Mouse (Mus musculus) liver, adult 2 months (tissue): Measurements from ENCODE around the gene Pign. TPM values are rescaled to one million over a fixed set of nuclear protein-coding genes. Genes with fewer than 3 reads are reported as not detected.

Experiments used
- DNase-seq: peaks from one replicate; pipeline ENCODE4 v3.0.0-alpha.2; 2011; ENCODE audit warnings: low read depth, low spot score; ENCODE audit errors: extremely low read depth
- H3K27ac ChIP-seq: fragments of 200-500 bp; replicated peaks from 2 replicates; pipeline ENCODE4 v1.5.1; 2012; ENCODE audit warnings: low read depth, mild to moderate bottlenecking, control low read depth, inconsistent platforms, low read length; ENCODE audit not compliant: insufficient read depth
- H3K27me3 ChIP-seq: fragments of 200-500 bp; 2 replicates; pipeline ENCODE4 v1.6.1; 2012; ENCODE audit warnings: mild to moderate bottlenecking, moderate library complexity, low read length, inconsistent platforms; ENCODE audit not compliant: control insufficient read depth, insufficient read depth
- H3K36me3 ChIP-seq: fragments of 200-500 bp; 2 replicates; pipeline ENCODE4 v1.6.1; 2012; ENCODE audit warnings: low read length, inconsistent platforms; ENCODE audit not compliant: control insufficient read depth, insufficient read depth
- H3K4me1 ChIP-seq: fragments of 200-500 bp; 2 replicates; pipeline ENCODE4 v1.6.1; 2011; ENCODE audit warnings: low read length; ENCODE audit not compliant: control insufficient read depth, insufficient read depth
- H3K4me3 ChIP-seq: fragments of 200-500 bp; 2 replicates; pipeline ENCODE4 v1.5.1; 2011; ENCODE audit warnings: low read depth, mild to moderate bottlenecking, control low read depth, low read length, moderate library complexity; ENCODE audit not compliant: insufficient read depth
- H3K79me2 ChIP-seq: fragments of 200-500 bp; 2 replicates; pipeline ENCODE4 v1.6.1; 2012; ENCODE audit warnings: inconsistent platforms, mild to moderate bottlenecking, low read length, moderate library complexity; ENCODE audit not compliant: control insufficient read depth, insufficient read depth
- H3K9ac ChIP-seq: fragments of 200-500 bp; 2 replicates; pipeline ENCODE4 v1.6.1; 2012; ENCODE audit warnings: low read depth, mild to moderate bottlenecking, control low read depth, inconsistent platforms, low read length
- CTCF ChIP-seq: fragments of 200-500 bp; IDR thresholded peaks from 2 replicates; pipeline ENCODE4 v1.5.1; 2011; ENCODE audit warnings: low read depth, low read length, control low read depth
- POLR2A ChIP-seq: fragments of 200-500 bp; IDR thresholded peaks from 2 replicates; pipeline ENCODE4 v1.6.1; 2011; ENCODE audit warnings: low read length, control low read depth; ENCODE audit not compliant: insufficient read depth; ENCODE audit errors: extremely low read depth
- WGBS: fragments of 180-500 bp; shearing (Covaris S2); methylation state at CpG from one replicate; pipeline ENCODE4 v1.1.7; 2018; 5-methylcytosine and 5-hydroxymethylcytosine counted together
- polyA plus RNA-seq: library from polyadenylated mRNA; depleted of rRNA; stranded (reverse); fragments of >200 nt; gene quantifications from 2 replicates; pipeline ENCODE4 v1.2.3, GENCODE M21; 2012
- total RNA-seq: library from RNA; depleted of rRNA; stranded (reverse); fragments of >200 nt; gene quantifications from 2 replicates; pipeline ENCODE4 v1.2.3, GENCODE M21; 2014

The Pign gene
- total and polyA plus RNA-seq, 2 experiments: 11.2 to 32.5 TPM

DNA sequence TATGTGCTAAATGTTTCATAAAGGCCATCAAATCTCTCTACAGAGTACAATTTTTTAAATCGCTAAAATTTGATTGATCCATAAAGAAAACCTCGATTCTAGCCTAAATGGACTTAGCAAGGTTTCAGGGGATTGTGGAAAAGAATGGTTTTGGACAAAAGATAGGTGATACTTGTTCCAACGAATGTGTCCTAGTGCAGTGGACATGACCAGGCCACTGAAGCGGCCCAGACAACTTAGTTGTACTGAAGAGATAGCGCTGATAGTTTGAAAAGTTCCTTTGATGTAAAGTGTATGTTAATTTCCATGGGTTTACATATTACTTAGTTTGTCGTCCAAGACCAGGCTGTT is 682 bp downstream of the Pign start:
- H3K4me3 ChIP-seq: peak overlapping the region; percentile 61
- peak overlapping the region; percentile 62; the same call in 1 of the 2 replicates for H3K9ac ChIP-seq
- no peaks in the 10 kb centered on the region for H3K36me3 ChIP-seq
- no peak for DNase-seq
- 2% methylated on average over 6 of the region's 6 CpGs for WGBS
- H3K27me3 ChIP-seq: no peaks in the 10 kb centered on the region
- peaks cover 6% of the 10 kb centered on the region; the same call in 1 of the 2 replicates for H3K4me1 ChIP-seq
- peaks cover 17% of the 10 kb centered on the region for H3K79me2 ChIP-seq
- no peak for TF ChIP-seq CTCF
- no peak for TF ChIP-seq POLR2A
- H3K27ac ChIP-seq: no peak overlapping the region

DNA sequence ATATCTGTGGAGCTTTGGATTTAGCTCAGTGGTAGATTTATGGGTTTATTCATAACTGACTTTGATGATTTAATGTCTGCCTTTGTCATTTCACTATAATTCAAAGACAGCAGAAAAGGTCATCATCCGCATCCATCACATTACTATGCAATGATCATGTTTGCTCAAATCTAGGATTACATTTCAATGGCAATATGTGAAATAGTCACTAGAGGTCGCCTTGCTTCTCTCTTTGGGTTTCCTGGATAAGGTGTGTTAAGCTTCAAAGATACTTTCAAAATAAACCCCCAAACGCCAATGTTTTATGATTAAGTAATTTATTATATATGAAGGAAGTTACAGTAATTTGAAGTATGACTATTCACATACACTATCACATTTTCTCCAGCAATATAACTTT is 3.5 kb downstream of the Pign start:
- H3K27ac ChIP-seq: no peak overlapping the region
- no peak overlapping the region for H3K4me3 ChIP-seq
- H3K9ac ChIP-seq: no peak overlapping the region
- H3K27me3 ChIP-seq: no peaks in the 10 kb centered on the region
- peak; percentile 63 for DNase-seq
- H3K4me1 ChIP-seq: peaks cover 2% of the 10 kb centered on the region; the same call in 1 of the 2 replicates
- WGBS: 14% methylated on average over 3 of the region's 3 CpGs
- TF ChIP-seq CTCF (peak; percentile 43; the same call in 1 of the 2 replicates), POLR2A (no peak)
- peaks cover 15% of the 10 kb centered on the region for H3K36me3 ChIP-seq
- peaks cover 13% of the 10 kb centered on the region for H3K79me2 ChIP-seq

DNA sequence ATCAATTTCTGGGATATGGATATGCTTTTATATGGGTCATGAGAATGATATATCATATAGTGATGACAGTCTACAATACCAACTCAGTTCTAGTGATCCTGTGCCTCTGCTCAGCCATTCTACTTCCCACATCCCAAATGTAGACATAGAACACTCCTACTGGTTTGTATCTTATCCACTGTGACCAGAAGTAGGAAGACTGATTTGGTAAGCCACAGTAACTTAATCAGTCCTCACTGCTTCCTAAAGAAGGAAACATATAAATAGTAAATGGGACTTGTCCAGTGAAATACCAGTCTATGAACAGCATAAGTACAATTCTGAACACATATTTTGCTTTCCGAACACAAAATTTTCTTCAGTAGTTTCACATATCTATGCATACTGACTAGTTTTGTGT is 9.5 kb downstream of the Pign start:
- TF ChIP-seq CTCF (no peak), POLR2A (no peak)
- DNase-seq: no peak
- Histone ChIP-seq H3K9ac (no peak overlapping the region), H3K36me3 (peaks cover 20% of the 10 kb centered on the region), H3K4me3 (no peak overlapping the region), H3K4me1 (no peaks in the 10 kb centered on the region), H3K27ac (no peak overlapping the region), H3K79me2 (no peaks in the 10 kb centered on the region; the same call in 1 of the 2 replicates), H3K27me3 (no peaks in the 10 kb centered on the region)
- 95% methylated on average over 1 of the region's 1 CpGs for WGBS

DNA sequence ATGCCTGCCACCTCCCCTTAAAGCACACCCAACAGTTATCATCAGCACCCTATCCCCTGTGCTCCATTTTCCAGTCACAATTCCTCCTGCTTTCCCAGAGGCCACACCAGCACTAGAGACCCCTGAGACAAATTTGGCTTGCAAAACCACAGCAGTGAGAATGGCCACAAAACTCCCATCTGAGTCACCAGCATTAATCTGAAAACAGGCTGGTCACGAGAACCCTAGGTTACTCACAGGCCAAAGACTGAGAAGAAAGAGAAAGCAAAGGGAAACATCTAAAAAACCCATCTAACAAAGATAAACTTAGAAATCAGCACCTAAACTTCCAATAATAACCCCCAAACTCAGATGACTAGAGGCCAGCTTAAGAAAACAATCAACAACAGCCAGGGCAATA is 12.8 kb downstream of the Pign start:
- Histone ChIP-seq H3K27ac (no peak overlapping the region), H3K79me2 (no peaks in the 10 kb centered on the region; the same call in 1 of the 2 replicates), H3K27me3 (no peaks in the 10 kb centered on the region), H3K4me3 (no peak overlapping the region), H3K4me1 (no peaks in the 10 kb centered on the region), H3K36me3 (peaks cover 21% of the 10 kb centered on the region), H3K9ac (no peak overlapping the region)
- no peak for DNase-seq
- TF ChIP-seq CTCF (no peak), POLR2A (no peak)
- WGBS: 97% methylated on average over 1 of the region's 1 CpGs

DNA sequence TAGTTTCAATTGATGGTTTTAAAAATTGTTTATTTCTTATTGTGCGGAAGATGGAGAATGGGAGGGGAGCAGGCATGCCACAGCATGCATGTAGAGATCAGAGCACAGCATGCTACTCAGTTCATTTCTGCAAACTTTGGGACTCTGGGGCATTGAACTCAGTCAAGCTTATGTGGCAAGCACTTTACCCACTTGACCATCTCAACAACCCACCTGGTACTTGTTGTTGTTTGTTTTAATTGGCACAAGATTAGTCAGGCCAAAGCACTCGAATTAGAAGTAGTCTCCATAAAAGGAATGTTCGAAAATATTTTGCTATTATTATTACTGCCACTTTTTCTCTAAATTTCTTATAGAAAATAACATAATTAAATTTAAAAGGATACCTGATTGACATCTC is 19.4 kb downstream of the Pign start:
- WGBS: 80% methylated on average over 3 of the region's 3 CpGs
- no peak for DNase-seq
- no peak overlapping the region for H3K9ac ChIP-seq
- H3K36me3 ChIP-seq: peaks cover 33% of the 10 kb centered on the region
- TF ChIP-seq POLR2A (no peak), CTCF (no peak)
- H3K4me1 ChIP-seq: no peaks in the 10 kb centered on the region
- no peaks in the 10 kb centered on the region for H3K27me3 ChIP-seq
- H3K79me2 ChIP-seq: no peaks in the 10 kb centered on the region
- no peak overlapping the region for H3K27ac ChIP-seq
- no peak overlapping the region for H3K4me3 ChIP-seq

DNA sequence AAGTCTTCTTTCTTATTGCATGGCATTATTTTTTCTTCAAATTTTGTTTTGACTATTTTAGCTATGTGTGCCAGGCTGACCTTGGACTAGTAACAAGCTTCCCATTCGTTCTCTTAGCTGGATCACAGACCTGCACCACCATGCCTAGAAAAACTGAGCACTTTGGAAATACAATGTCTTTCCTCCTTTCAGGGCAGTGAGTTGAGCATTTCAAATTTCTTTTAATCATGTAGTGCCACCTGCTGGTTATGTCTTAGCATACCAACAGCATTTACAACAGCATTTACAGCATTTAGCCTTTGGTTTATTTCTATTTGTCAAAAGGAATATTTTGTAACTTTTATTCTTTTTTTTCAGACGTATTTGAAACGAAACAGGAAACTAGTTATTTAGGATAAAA is 33.0 kb downstream of the Pign start:
- Histone ChIP-seq H3K9ac (no peak overlapping the region), H3K27ac (no peak overlapping the region), H3K79me2 (no peaks in the 10 kb centered on the region), H3K4me1 (no peaks in the 10 kb centered on the region), H3K36me3 (no peaks in the 10 kb centered on the region), H3K27me3 (no peaks in the 10 kb centered on the region), H3K4me3 (no peak overlapping the region)
- no peak for TF ChIP-seq POLR2A
- peak; percentile 16; the same call in 1 of the 2 replicates for TF ChIP-seq CTCF
- peak; percentile 26 for DNase-seq
- 54% methylated on average over 3 of the region's 3 CpGs for WGBS
